Mouse (Mus musculus): Measurements from ENCODE around the gene Slc25a18. TPM values are rescaled to one million over a fixed set of nuclear protein-coding genes. Genes with fewer than 3 reads are reported as not detected.

Slc25a18 gene
- polyA plus RNA-seq, 1 experiment from 2014 or later: 0.56 TPM

- TF ChIP-seq EP300 (IDR thresholded peaks at IDR 0.05) (no peak), CTCF (IDR thresholded peaks at IDR 0.05) (no peak)
- Histone ChIP-seq H3K4me1 (ENCODE audit: insufficient read depth, low read depth, low read length) (no peaks in the 10 kb centered on the region), H3K4me3 (ENCODE audit: low read depth, low read length) (no peak overlapping the region), H3K27me3 (replicated peaks; ENCODE audit: insufficient read depth, low read length) (no peaks in the 10 kb centered on the region), H3K4me2 (replicated peaks; ENCODE audit: low read depth, low read length) (no peak overlapping the region), H3K9me3 (ENCODE audit: low read length) (no peaks in the 10 kb centered on the region), H3K9ac (replicated peaks; ENCODE audit: low read depth) (no peak overlapping the region), H3K36me3 (ENCODE audit: insufficient read depth, low read length) (no peaks in the 10 kb centered on the region), H3K27ac (ENCODE audit: low read length) (no peak overlapping the region)
- ATAC-seq: peak; percentile 22; the same call in 1 of the 2 replicates
- WGBS: 61% methylated on average over 9 of the region's 9 CpGs
- no peak for DNase-seq (ENCODE audit: low spot score)
Observed at GRCm38 (mm10) chr6:120777533-120777932, 4.2 kb downstream of the Slc25a18 start.

DNA sequence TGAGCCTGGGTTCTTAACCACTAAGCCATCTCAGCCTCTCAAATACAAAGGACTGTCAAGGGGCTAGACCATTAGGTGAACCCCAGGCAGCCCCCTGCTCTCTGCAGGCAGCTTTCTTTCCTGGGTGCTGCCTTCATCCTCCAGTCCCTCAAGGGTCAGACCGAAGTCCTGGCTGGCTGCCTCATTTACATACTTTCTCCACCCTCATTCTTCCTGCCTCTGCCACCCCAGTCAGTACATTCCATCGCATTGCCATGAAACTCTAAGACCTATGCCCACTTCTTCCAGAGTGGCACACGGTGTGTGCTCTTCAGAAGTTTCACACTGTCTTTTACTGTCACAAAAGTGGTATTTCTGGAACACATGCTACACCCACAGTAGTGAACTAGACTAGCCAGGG, 4.8 kb downstream of the Slc25a18 start:
- 48% methylated on average over 3 of the region's 3 CpGs for WGBS
- no peak overlapping the region for H3K27ac ChIP-seq (ENCODE audit: low read length)

DNA sequence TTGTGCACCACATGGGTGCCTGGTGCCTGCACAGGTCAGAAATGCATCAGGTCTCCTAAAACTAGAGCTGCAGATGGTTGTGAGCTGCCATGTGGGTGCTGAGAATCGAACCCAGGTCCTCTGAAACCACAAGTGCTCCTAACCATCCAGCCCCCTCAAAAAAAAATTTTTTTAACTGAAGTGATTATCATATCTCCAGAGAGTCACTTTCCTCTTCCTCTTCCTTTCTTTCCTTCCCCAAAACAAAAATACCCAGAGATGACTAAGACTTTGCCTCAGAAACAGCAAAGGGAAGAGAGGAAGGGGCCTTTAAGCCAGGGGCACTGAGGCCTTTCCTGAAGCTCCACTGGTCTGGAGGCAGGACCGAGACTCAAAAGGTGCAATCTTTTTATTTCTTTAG, 9.6 kb downstream of the Slc25a18 start:
- Histone ChIP-seq H3K4me1 (ENCODE audit: insufficient read depth, low read depth, low read length) (no peaks in the 10 kb centered on the region), H3K4me3 (ENCODE audit: low read depth, low read length) (no peak overlapping the region), H3K9me3 (ENCODE audit: low read length) (no peaks in the 10 kb centered on the region), H3K9ac (replicated peaks; ENCODE audit: low read depth) (no peak overlapping the region), H3K27me3 (replicated peaks; ENCODE audit: insufficient read depth, low read length) (no peaks in the 10 kb centered on the region), H3K36me3 (ENCODE audit: insufficient read depth, low read length) (no peaks in the 10 kb centered on the region), H3K27ac (ENCODE audit: low read length) (no peak overlapping the region), H3K4me2 (replicated peaks; ENCODE audit: low read depth, low read length) (no peak overlapping the region)
- no peak for TF ChIP-seq EP300 (IDR thresholded peaks at IDR 0.05)
- no peak for TF ChIP-seq CTCF (IDR thresholded peaks at IDR 0.05)
- ATAC-seq (no peak), DNase-seq (ENCODE audit: low spot score) (no peak)
- 89% methylated on average over 2 of the region's 2 CpGs for whole genome bisulfite sequencing

More for the DNA sequence above, 4.8 kb downstream of the Slc25a18 start:
- Histone ChIP-seq H3K4me3 (ENCODE audit: low read depth, low read length) (no peak overlapping the region), H3K9me3 (ENCODE audit: low read length) (no peaks in the 10 kb centered on the region), H3K27me3 (replicated peaks; ENCODE audit: insufficient read depth, low read length) (no peaks in the 10 kb centered on the region), H3K4me1 (ENCODE audit: insufficient read depth, low read depth, low read length) (no peaks in the 10 kb centered on the region), H3K4me2 (replicated peaks; ENCODE audit: low read depth, low read length) (no peak overlapping the region), H3K36me3 (ENCODE audit: insufficient read depth, low read length) (no peaks in the 10 kb centered on the region), H3K9ac (replicated peaks; ENCODE audit: low read depth) (no peak overlapping the region)
- ATAC-seq: peak; percentile 60
- DNase-seq (ENCODE audit: low spot score): peak; percentile 41
- TF ChIP-seq EP300 (IDR thresholded peaks at IDR 0.05) (no peak), CTCF (IDR thresholded peaks at IDR 0.05) (no peak)

GRCm38 (mm10) chr6:120784351-120784750, 11.0 kb downstream of the Slc25a18 start:
- H3K27me3 ChIP-seq (replicated peaks; ENCODE audit: insufficient read depth, low read length): no peaks in the 10 kb centered on the region
- H3K4me1 ChIP-seq (ENCODE audit: insufficient read depth, low read depth, low read length): no peaks in the 10 kb centered on the region
- H3K4me3 ChIP-seq (ENCODE audit: low read depth, low read length): no peak overlapping the region
- DNase-seq (ENCODE audit: low spot score) (no peak), ATAC-seq (no peak)
- WGBS: 66% methylated on average over 7 of the region's 7 CpGs
- H3K4me2 ChIP-seq (replicated peaks; ENCODE audit: low read depth, low read length): no peak overlapping the region
- no peaks in the 10 kb centered on the region for H3K36me3 ChIP-seq (ENCODE audit: insufficient read depth, low read length)
- TF ChIP-seq EP300 (IDR thresholded peaks at IDR 0.05) (no peak), CTCF (IDR thresholded peaks at IDR 0.05) (no peak)
- H3K9me3 ChIP-seq (ENCODE audit: low read length): no peaks in the 10 kb centered on the region
- H3K9ac ChIP-seq (replicated peaks; ENCODE audit: low read depth): no peak overlapping the region
- no peak overlapping the region for H3K27ac ChIP-seq (ENCODE audit: low read length)

DNA sequence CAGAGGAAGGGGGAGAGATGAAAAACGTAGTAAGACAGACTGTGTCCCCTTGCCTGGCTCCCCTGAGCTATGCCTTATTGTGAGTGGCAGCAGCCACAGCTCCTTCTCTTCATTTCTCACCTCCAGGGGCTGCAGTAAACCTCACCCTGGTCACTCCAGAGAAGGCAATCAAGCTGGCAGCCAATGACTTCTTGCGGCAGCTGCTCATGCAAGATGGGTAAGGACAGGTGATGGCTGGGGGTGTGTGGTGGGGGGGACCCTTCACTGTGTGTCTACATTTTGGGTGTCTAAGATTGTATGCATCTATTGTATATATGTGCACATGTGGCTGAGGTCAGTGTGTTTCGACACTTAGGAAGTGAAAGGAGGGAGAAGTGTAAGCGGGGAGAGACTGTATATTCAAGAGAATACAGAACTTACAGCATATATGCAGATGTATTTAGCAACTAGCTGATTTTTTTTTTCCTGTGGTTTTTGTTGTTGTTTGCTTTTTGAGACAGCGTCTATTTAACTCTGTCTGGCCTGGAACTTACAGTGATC, 14.8 kb downstream of the Slc25a18 start:
- H3K4me1 ChIP-seq (ENCODE audit: insufficient read depth, low read depth, low read length): no peaks in the 10 kb centered on the region
- TF ChIP-seq CTCF (IDR thresholded peaks at IDR 0.05) (no peak), EP300 (IDR thresholded peaks at IDR 0.05) (no peak)
- no peaks in the 10 kb centered on the region for H3K9me3 ChIP-seq (ENCODE audit: low read length)
- no peak overlapping the region for H3K9ac ChIP-seq (replicated peaks; ENCODE audit: low read depth)
- H3K27ac ChIP-seq (ENCODE audit: low read length): no peak overlapping the region
- H3K36me3 ChIP-seq (ENCODE audit: insufficient read depth, low read length): peaks cover 2% of the 10 kb centered on the region; the same call in 1 of the 2 replicates
- H3K27me3 ChIP-seq (replicated peaks; ENCODE audit: insufficient read depth, low read length): no peaks in the 10 kb centered on the region
- H3K4me3 ChIP-seq (ENCODE audit: low read depth, low read length): no peak overlapping the region
- WGBS: 56% methylated on average over 5 of the region's 5 CpGs
- no peak for DNase-seq (ENCODE audit: low spot score)
- ATAC-seq: no peak
- H3K4me2 ChIP-seq (replicated peaks; ENCODE audit: low read depth, low read length): no peak overlapping the region

DNA sequence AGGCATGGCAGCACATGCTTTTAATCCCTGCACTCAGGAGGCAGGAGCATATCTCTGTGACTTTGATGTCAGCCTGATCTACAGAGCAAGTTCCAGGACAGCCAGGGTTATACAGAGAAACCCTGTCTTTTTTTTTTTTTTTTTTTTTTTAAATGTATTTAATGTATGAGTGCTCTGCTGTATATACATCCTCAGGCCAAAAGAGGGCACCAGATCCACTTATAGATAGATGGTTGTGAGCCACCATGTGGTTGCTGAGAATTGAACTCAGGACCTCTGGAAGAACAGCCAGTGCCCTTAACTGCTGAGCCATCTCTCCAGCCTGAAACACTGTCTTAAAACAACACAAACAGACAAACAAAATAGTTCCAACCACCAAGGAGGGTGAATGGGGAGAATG, 15.5 kb downstream of the Slc25a18 start:
- Histone ChIP-seq H3K4me3 (ENCODE audit: low read depth, low read length) (no peak overlapping the region), H3K9me3 (ENCODE audit: low read length) (no peaks in the 10 kb centered on the region), H3K4me1 (ENCODE audit: insufficient read depth, low read depth, low read length) (no peaks in the 10 kb centered on the region), H3K27ac (ENCODE audit: low read length) (no peak overlapping the region), H3K9ac (replicated peaks; ENCODE audit: low read depth) (no peak overlapping the region), H3K4me2 (replicated peaks; ENCODE audit: low read depth, low read length) (no peak overlapping the region), H3K27me3 (replicated peaks; ENCODE audit: insufficient read depth, low read length) (no peaks in the 10 kb centered on the region), H3K36me3 (ENCODE audit: insufficient read depth, low read length) (peaks cover 10% of the 10 kb centered on the region; the same call in 1 of the 2 replicates)
- TF ChIP-seq EP300 (IDR thresholded peaks at IDR 0.05) (no peak), CTCF (IDR thresholded peaks at IDR 0.05) (peak; percentile 51)
- DNase-seq (ENCODE audit: low spot score) (peak; percentile 52), ATAC-seq (no peak)

DNA sequence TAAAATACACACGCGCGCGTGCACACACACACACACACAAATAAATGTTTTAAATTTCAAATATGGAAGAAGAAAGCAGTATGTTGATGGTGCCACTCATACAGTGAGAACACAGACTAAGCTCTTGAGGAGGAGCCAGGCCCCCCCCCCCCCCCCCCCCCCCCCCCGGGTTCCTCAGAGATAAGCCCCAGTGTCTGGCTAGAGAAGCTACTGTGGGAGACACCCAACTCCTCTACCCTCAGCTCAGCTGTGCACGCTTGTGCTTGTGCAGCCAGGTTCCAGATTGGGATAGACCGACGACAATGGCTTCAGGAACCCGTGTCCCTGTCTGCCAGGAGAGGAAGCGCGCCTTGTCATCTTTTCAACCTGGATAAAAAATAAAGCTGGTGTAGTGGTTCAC, 16.8 kb downstream of the Slc25a18 start:
- H3K27ac ChIP-seq (ENCODE audit: low read length): no peak overlapping the region
- no peak for TF ChIP-seq CTCF (IDR thresholded peaks at IDR 0.05)
- no peak for TF ChIP-seq EP300 (IDR thresholded peaks at IDR 0.05)
- H3K36me3 ChIP-seq (ENCODE audit: insufficient read depth, low read length): peaks cover 18% of the 10 kb centered on the region; the same call in 1 of the 2 replicates
- ATAC-seq: no peak
- H3K4me3 ChIP-seq (ENCODE audit: low read depth, low read length): no peak overlapping the region
- no peaks in the 10 kb centered on the region for H3K9me3 ChIP-seq (ENCODE audit: low read length)
- H3K9ac ChIP-seq (replicated peaks; ENCODE audit: low read depth): no peak overlapping the region
- H3K4me1 ChIP-seq (ENCODE audit: insufficient read depth, low read depth, low read length): no peaks in the 10 kb centered on the region
- DNase-seq (ENCODE audit: low spot score): no peak
- H3K27me3 ChIP-seq (replicated peaks; ENCODE audit: insufficient read depth, low read length): no peaks in the 10 kb centered on the region
- WGBS: 79% methylated on average over 11 of the region's 11 CpGs
- H3K4me2 ChIP-seq (replicated peaks; ENCODE audit: low read depth, low read length): no peak overlapping the region
